Mouse (Mus musculus) kidney, adult 8-10 months (tissue): ENCODE measurements at regions not wholly inside any gene's neighbourhood (a gene's known extent, or its start where the extent isn't known, plus 50 kb on each side); places are given as distances from the start of the nearest gene placed in this dataset.

Source experiments
- DNase-seq, 2 experiments: peaks; one replicate each; pipeline ENCODE4 v3.0.0; 2022

- no peak for DNase-seq
Measured at GRCm38 (mm10) chr15:61136781-61137180, 214.0 kb upstream of the A1bg start.

- no peak for DNase-seq
Measured at GRCm38 (mm10) chr15:61133316-61133715, 210.5 kb upstream of the A1bg start.

- no peak for DNase-seq
Measured at GRCm38 (mm10) chr15:61127971-61128370, 205.2 kb upstream of the A1bg start.

GRCm38 (mm10) chr15:61127130-61127529, 204.3 kb upstream of the A1bg start:
- no peak for DNase-seq

- DNase-seq = no peak
Measured at GRCm38 (mm10) chr15:61116912-61117311, 194.1 kb upstream of the A1bg start.

- DNase-seq = no peak
Measured at GRCm38 (mm10) chr15:61109429-61110128, 186.8 kb upstream of the A1bg start.

- DNase-seq = no peak
Measured at GRCm38 (mm10) chr15:61108957-61109356, 186.1 kb upstream of the A1bg start.

GRCm38 (mm10) chr15:61102421-61103412, 179.9 kb upstream of the A1bg start:
- peak; percentile 3 to 11 for DNase-seq

GRCm38 (mm10) chr15:61100807-61101206, 178.0 kb upstream of the A1bg start:
- DNase-seq = peak; percentile 18 to 30

- DNase-seq = no peak
Measured at GRCm38 (mm10) chr15:61098968-61099367, 176.2 kb upstream of the A1bg start.

- DNase-seq = no peak
Measured at GRCm38 (mm10) chr15:61098519-61098918, 175.7 kb upstream of the A1bg start.

- peak in 1 of 2 experiments; percentile 24 for DNase-seq
Measured at GRCm38 (mm10) chr15:61096021-61096781, 173.4 kb upstream of the A1bg start.

- peak; percentile 2 to 35 for DNase-seq
Measured at GRCm38 (mm10) chr15:61055017-61055609, 132.3 kb upstream of the A1bg start.

- DNase-seq = no peak
Measured at GRCm38 (mm10) chr15:61051363-61051762, 128.6 kb upstream of the A1bg start.

GRCm38 (mm10) chr15:61009509-61009908, 86.7 kb upstream of the A1bg start:
- DNase-seq = no peak

- peak; percentile 41 to 61 for DNase-seq
Measured at GRCm38 (mm10) chr15:61007461-61008059, 84.7 kb upstream of the A1bg start.

- peak; percentile 16 to 69 for DNase-seq
Measured at GRCm38 (mm10) chr15:61006608-61007007, 83.8 kb upstream of the A1bg start.

GRCm38 (mm10) chr15:60993971-60994690, 71.3 kb upstream of the A1bg start:
- DNase-seq = no peak

- DNase-seq = no peak
Measured at GRCm38 (mm10) chr15:60993394-60993793, 70.6 kb upstream of the A1bg start.

GRCm38 (mm10) chr15:60982576-60982975, 59.8 kb upstream of the A1bg start:
- DNase-seq = peak; percentile 11 to 47
